Mouse (Mus musculus) small intestine, adult 2 months (tissue): ENCODE measurements around the gene Apba2. TPM values are rescaled to one million over a fixed set of nuclear protein-coding genes. Genes with fewer than 3 reads are reported as not detected.

Experiments
- H3K27ac ChIP-seq: fragments of 200-500 bp; 2 replicates; pipeline ENCODE4 v1.5.1; 2012; ENCODE audit warnings: low read depth, low read length, control low read depth, inconsistent platforms; ENCODE audit not compliant: insufficient read depth
- H3K27me3 ChIP-seq: fragments of 200-500 bp; 2 replicates; pipeline ENCODE4 v1.6.1; 2012; ENCODE audit warnings: mild to moderate bottlenecking, moderate library complexity, low read length, inconsistent platforms; ENCODE audit not compliant: control insufficient read depth, insufficient read depth
- H3K36me3 ChIP-seq: fragments of 200-500 bp; 2 replicates; pipeline ENCODE4 v1.6.1; 2012; ENCODE audit warnings: mild to moderate bottlenecking, low read length, control low read depth, inconsistent platforms; ENCODE audit not compliant: control insufficient read depth, insufficient read depth
- H3K4me1 ChIP-seq: fragments of 200-500 bp; 2 replicates; pipeline ENCODE4 v1.6.1; 2012; ENCODE audit warnings: low read length, inconsistent platforms, mixed read lengths; ENCODE audit not compliant: control insufficient read depth, insufficient read depth, insufficient read length
- H3K4me3 ChIP-seq: fragments of 200-500 bp; 2 replicates; pipeline ENCODE4 v1.5.1; 2012; ENCODE audit warnings: low read depth, mild to moderate bottlenecking, control low read depth, inconsistent platforms, low read length, moderate library complexity
- CTCF ChIP-seq: fragments of 200-500 bp; IDR thresholded peaks from 2 replicates; pipeline ENCODE4 v1.5.1; 2012; ENCODE audit warnings: low read depth, mild to moderate bottlenecking, control low read depth, inconsistent platforms, low read length, moderate library complexity, mixed read lengths; ENCODE audit not compliant: insufficient replicate concordance, insufficient read length; ENCODE audit errors: extremely low read depth
- POLR2A ChIP-seq: fragments of 200-500 bp; IDR thresholded peaks from 2 replicates; pipeline ENCODE4 v1.6.1; 2012; ENCODE audit warnings: low read depth, mild to moderate bottlenecking, control low read depth, inconsistent platforms, low read length, moderate library complexity
- WGBS: fragments of 180-500 bp; shearing (Covaris S2); methylation state at CpG from one replicate; pipeline ENCODE4 v1.1.7; 2018; 5-methylcytosine and 5-hydroxymethylcytosine counted together
- polyA plus RNA-seq: library from polyadenylated mRNA; depleted of rRNA; stranded (reverse); fragments of >200 nt; gene quantifications from 2 replicates; pipeline ENCODE4 v1.2.3, GENCODE M21; 2012

Gene Apba2
- polyA plus RNA-seq, 1 experiment = 3.0 TPM

GRCm38 (mm10) chr7:64513621-64514020 lies 12.1 kb downstream of the Apba2 start:
- Histone ChIP-seq H3K36me3 (no peaks in the 10 kb centered on the region), H3K27ac (no peak overlapping the region), H3K4me3 (no peak overlapping the region), H3K27me3 (no peaks in the 10 kb centered on the region), H3K4me1 (no peaks in the 10 kb centered on the region)
- 76% methylated on average over 3 of the region's 3 CpGs for WGBS
- TF ChIP-seq POLR2A (no peak), CTCF (no peak)

GRCm38 (mm10) chr7:64515280-64515679 lies 13.8 kb downstream of the Apba2 start:
- H3K36me3 ChIP-seq = no peaks in the 10 kb centered on the region
- H3K4me3 ChIP-seq = no peak overlapping the region
- H3K27me3 ChIP-seq = no peaks in the 10 kb centered on the region
- 82% methylated on average over 3 of the region's 3 CpGs for WGBS
- no peak for TF ChIP-seq POLR2A
- no peak for TF ChIP-seq CTCF
- no peak overlapping the region for H3K27ac ChIP-seq
- no peaks in the 10 kb centered on the region for H3K4me1 ChIP-seq

- Histone ChIP-seq H3K36me3 (no peaks in the 10 kb centered on the region), H3K27ac (no peak overlapping the region), H3K4me1 (no peaks in the 10 kb centered on the region), H3K27me3 (no peaks in the 10 kb centered on the region), H3K4me3 (no peak overlapping the region)
- no peak for TF ChIP-seq CTCF
- TF ChIP-seq POLR2A = no peak
- WGBS = 98% methylated on average over 4 of the region's 4 CpGs
Measured at GRCm38 (mm10) chr7:64515891-64516290, 14.4 kb downstream of the Apba2 start.

- Histone ChIP-seq H3K36me3 (no peaks in the 10 kb centered on the region), H3K27ac (no peak overlapping the region), H3K27me3 (no peaks in the 10 kb centered on the region), H3K4me3 (no peak overlapping the region), H3K4me1 (no peaks in the 10 kb centered on the region)
- TF ChIP-seq CTCF (no peak), POLR2A (no peak)
- 74% methylated on average over 4 of the region's 4 CpGs for WGBS
Measured at GRCm38 (mm10) chr7:64519091-64519490, 17.6 kb downstream of the Apba2 start.

GRCm38 (mm10) chr7:64519521-64519920 lies 18.0 kb downstream of the Apba2 start:
- WGBS = 58% methylated on average over 5 of the region's 5 CpGs
- no peaks in the 10 kb centered on the region for H3K36me3 ChIP-seq

GRCm38 (mm10) chr7:64521695-64522408 lies 20.3 kb downstream of the Apba2 start:
- TF ChIP-seq POLR2A = no peak
- no peak for TF ChIP-seq CTCF

More at GRCm38 (mm10) chr7:64519521-64519920, 18.0 kb downstream of the Apba2 start:
- H3K27me3 ChIP-seq = no peaks in the 10 kb centered on the region
- H3K27ac ChIP-seq = no peak overlapping the region
- no peak overlapping the region for H3K4me3 ChIP-seq
- TF ChIP-seq POLR2A (no peak), CTCF (no peak)
- no peaks in the 10 kb centered on the region for H3K4me1 ChIP-seq

GRCm38 (mm10) chr7:64522409-64522730 lies 20.9 kb downstream of the Apba2 start:
- H3K36me3 ChIP-seq = no peaks in the 10 kb centered on the region
- H3K27me3 ChIP-seq = no peaks in the 10 kb centered on the region
- no peaks in the 10 kb centered on the region for H3K4me1 ChIP-seq
- no peak for TF ChIP-seq POLR2A
- no peak for TF ChIP-seq CTCF
- no peak overlapping the region for H3K4me3 ChIP-seq
- WGBS = 36% methylated on average over 1 of the region's 1 CpGs
- H3K27ac ChIP-seq = no peak overlapping the region

More at GRCm38 (mm10) chr7:64521695-64522408, 20.3 kb downstream of the Apba2 start:
- no peak overlapping the region for H3K4me3 ChIP-seq
- H3K36me3 ChIP-seq = no peaks in the 10 kb centered on the region
- no peak overlapping the region for H3K27ac ChIP-seq
- no peaks in the 10 kb centered on the region for H3K4me1 ChIP-seq
- H3K27me3 ChIP-seq = no peaks in the 10 kb centered on the region
- 81% methylated on average over 5 of the region's 5 CpGs for WGBS
